Mouse (Mus musculus) ovary, adult 18-20 months (tissue): Measurements from ENCODE around the gene Gm45021.

ENCODE experiments used
- DNase-seq: peaks from one replicate; pipeline ENCODE4 v3.0.0; 2022; ENCODE audit warnings: low spot score, mixed read lengths

Gene Gm45021

GRCm38 (mm10) chr6:48648779-48649178, 59.4 kb downstream of the Gm45021 start:
- no peak for DNase-seq

GRCm38 (mm10) chr6:48650041-48650440, 60.6 kb downstream of the Gm45021 start:
- DNase-seq, result no peak

- no peak for DNase-seq
Observed at GRCm38 (mm10) chr6:48658721-48659120, 69.3 kb downstream of the Gm45021 start.
